Mouse (Mus musculus) left cerebral cortex, postnatal 14 days (tissue): ENCODE results near the gene Kcnh2. TPM values are rescaled to one million over a fixed set of nuclear protein-coding genes. Genes with fewer than 3 reads are reported as not detected.

ENCODE experiments used
- DNase-seq, 2 experiments: peaks; one replicate each; pipeline ENCODE4 v3.0.0; 2021 to 2022; ENCODE audit warnings: low spot score in 2 of 2, mixed read lengths in 1 of 2
- intact Hi-C: fragments of 180-260 bp; cut with DNase I; formaldehyde crosslinking; loops from one replicate; pipeline ENCODE4 v1.15.1; 2025
- total RNA-seq, 2 experiments: library from RNA; stranded (reverse); gene quantifications; 2 replicates each; pipeline ENCODE4 v1.2.3; 2021

Gene Kcnh2
- total RNA-seq, 2 experiments from 2014 or later: 19.9 to 22.1 TPM

- DNase-seq: no peak
- intact Hi-C loops: no loop called here
These were observed 30.1 kb upstream of the Kcnh2 start for GRCm38 (mm10) chr5:24381486-24381885.

- no peak for DNase-seq
- intact Hi-C loops: no loop called here
These were observed 29.1 kb upstream of the Kcnh2 start for GRCm38 (mm10) chr5:24380499-24380898.

GRCm38 (mm10) chr5:24379501-24379900 is 28.1 kb upstream of the Kcnh2 start:
- no peak for DNase-seq
- intact Hi-C loops: no loop called here

GRCm38 (mm10) chr5:24378700-24379099 is 27.3 kb upstream of the Kcnh2 start:
- DNase-seq: no peak
- intact Hi-C loops: no loop called here

- no peak for DNase-seq
- intact Hi-C loops: no loop called here
These were observed 23.4 kb upstream of the Kcnh2 start for GRCm38 (mm10) chr5:24374666-24375328.

GRCm38 (mm10) chr5:24374216-24374615 is 22.8 kb upstream of the Kcnh2 start:
- DNase-seq: no peak
- intact Hi-C loops: no loop called here

- intact Hi-C loops: no loop called here
- DNase-seq: no peak
These were observed 22.4 kb upstream of the Kcnh2 start for GRCm38 (mm10) chr5:24373807-24374206.

- intact Hi-C loops: no loop called here
- DNase-seq: no peak
These were observed 18.4 kb upstream of the Kcnh2 start for GRCm38 (mm10) chr5:24369767-24370166.

- intact Hi-C loops: no loop called here
- no peak for DNase-seq
These were observed 15.0 kb upstream of the Kcnh2 start for GRCm38 (mm10) chr5:24366426-24366825.

- intact Hi-C loops: no loop called here
- no peak for DNase-seq
These were observed 14.1 kb upstream of the Kcnh2 start for GRCm38 (mm10) chr5:24365528-24365927.

- intact Hi-C loops: no loop called here
- no peak for DNase-seq
These were observed 13.6 kb upstream of the Kcnh2 start for GRCm38 (mm10) chr5:24364963-24365362.

GRCm38 (mm10) chr5:24364508-24364907 is 13.1 kb upstream of the Kcnh2 start, which contains the start of gene Nos3:
TSS of gene Nos3 (plus strand) at chr5:24364810.
- DNase-seq: no peak
- intact Hi-C loops: no loop called here

- no peak for DNase-seq
- intact Hi-C loops: no loop called here
These were observed 12.7 kb upstream of the Kcnh2 start for GRCm38 (mm10) chr5:24364061-24364460.

- no peak for DNase-seq
- intact Hi-C loops: no loop called here
These were observed 12.1 kb upstream of the Kcnh2 start for GRCm38 (mm10) chr5:24363467-24363866.

- intact Hi-C loops: loop anchor here (2.0 kb wide), 1 partner anchor 94 kb away; no protein-coding TSS in a partner anchor
- DNase-seq: peak; percentile 83 to 91
These were observed 9.5 kb upstream of the Kcnh2 start for GRCm38 (mm10) chr5:24360792-24361454.

GRCm38 (mm10) chr5:24357461-24357860 is 6.1 kb upstream of the Kcnh2 start:
- no peak for DNase-seq
- intact Hi-C loops: no loop called here

GRCm38 (mm10) chr5:24356764-24357163 is 5.4 kb upstream of the Kcnh2 start:
- intact Hi-C loops: no loop called here
- DNase-seq: peak in 1 of 2 experiments; percentile 29

GRCm38 (mm10) chr5:24353327-24353726 is 1.9 kb upstream of the Kcnh2 start:
- intact Hi-C loops: no loop called here
- no peak for DNase-seq

- intact Hi-C loops: no loop called here
- DNase-seq: peak; percentile 18 to 27
These were observed 951 bp upstream of the Kcnh2 start for GRCm38 (mm10) chr5:24352251-24352859.

GRCm38 (mm10) chr5:24351701-24352171 is 332 bp upstream of the Kcnh2 start:
- intact Hi-C loops: no loop called here
- DNase-seq: peak; percentile 80 to 90
